Mouse (Mus musculus): ENCODE data around the gene Gpm6a. TPM values are rescaled to one million over a fixed set of nuclear protein-coding genes. Genes with fewer than 3 reads are reported as not detected.

The Gpm6a gene
- total RNA-seq, 2 experiments from 2014 or later: not detected

Other genes with a start within 250 kb of the Gpm6a start
- not detected in 2 replicates for gene Wdr17, start 67.7 kb upstream of the Gpm6a start, total RNA-seq (2014; fragmentation: Nextera tagmentation)
- gene Wdr17, start 67.7 kb upstream of the Gpm6a start, total RNA-seq (2017): not detected in 2 replicates

All from granulocyte monocyte progenitor cell, adult 5-6 weeks (primary cell).